Mouse (Mus musculus): ENCODE results near the gene Gng7. TPM values are rescaled to one million over a fixed set of nuclear protein-coding genes. Genes with fewer than 3 reads are reported as not detected.

Gng7 gene
- polyA plus RNA-seq, 1 experiment: 4.1 TPM

DNA sequence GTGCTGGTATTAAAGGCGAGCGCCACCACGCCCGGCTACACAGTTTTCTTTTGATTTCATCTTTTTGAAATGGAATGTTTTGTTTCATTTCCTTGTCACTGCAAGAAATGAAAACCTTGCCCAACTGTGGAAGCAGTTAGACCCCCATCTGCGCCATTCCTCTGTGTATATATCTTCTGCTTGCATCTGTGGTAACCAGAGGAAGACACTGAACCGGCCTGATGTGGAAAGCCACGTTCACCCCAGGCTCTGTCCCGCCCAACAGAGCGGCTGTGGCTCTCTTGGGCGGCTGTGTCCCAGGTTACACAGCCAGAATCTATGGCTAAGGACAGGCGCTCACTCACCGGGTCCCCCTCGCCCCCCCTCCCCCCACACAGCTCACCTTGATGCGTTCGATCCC lies 62.3 kb downstream of the Gng7 start:
- Histone ChIP-seq H3K9me3 (replicated peaks; ENCODE audit: control insufficient read depth, insufficient read depth, low read length, poor library complexity, severe bottlenecking) (no peaks in the 10 kb centered on the region), H3K36me3 (ENCODE audit: control insufficient read depth, insufficient read depth, low read length, poor library complexity, severe bottlenecking) (no peaks in the 10 kb centered on the region), H3K4me1 (ENCODE audit: control insufficient read depth, insufficient read depth, low read length) (peaks cover 24% of the 10 kb centered on the region), H3K4me3 (ENCODE audit: low read depth, low read length) (0 out of 2 replicates have a peak overlapping the region, but pooled peaks have one; percentile 23), H3K27ac (ENCODE audit: insufficient read depth, low read length) (peak overlapping the region; percentile 14; the same call in 1 of the 2 replicates), H3K9ac (ENCODE audit: low read depth, poor library complexity, severe bottlenecking) (0 out of 2 replicates have a peak overlapping the region, but pooled peaks have one; percentile 6), H3K27me3 (ENCODE audit: control insufficient read depth, insufficient read depth, low read length, poor library complexity, severe bottlenecking) (no peaks in the 10 kb centered on the region)
- TF ChIP-seq EP300 (IDR thresholded peaks at IDR 0.05; ENCODE audit: insufficient read depth, low read depth, low read length): no peak
- no peak for TF ChIP-seq POLR2A (IDR thresholded peaks at IDR 0.05; ENCODE audit: insufficient read depth, low read length)
- TF ChIP-seq CTCF (IDR thresholded peaks at IDR 0.05; ENCODE audit: low read depth, low read length): no peak

DNA sequence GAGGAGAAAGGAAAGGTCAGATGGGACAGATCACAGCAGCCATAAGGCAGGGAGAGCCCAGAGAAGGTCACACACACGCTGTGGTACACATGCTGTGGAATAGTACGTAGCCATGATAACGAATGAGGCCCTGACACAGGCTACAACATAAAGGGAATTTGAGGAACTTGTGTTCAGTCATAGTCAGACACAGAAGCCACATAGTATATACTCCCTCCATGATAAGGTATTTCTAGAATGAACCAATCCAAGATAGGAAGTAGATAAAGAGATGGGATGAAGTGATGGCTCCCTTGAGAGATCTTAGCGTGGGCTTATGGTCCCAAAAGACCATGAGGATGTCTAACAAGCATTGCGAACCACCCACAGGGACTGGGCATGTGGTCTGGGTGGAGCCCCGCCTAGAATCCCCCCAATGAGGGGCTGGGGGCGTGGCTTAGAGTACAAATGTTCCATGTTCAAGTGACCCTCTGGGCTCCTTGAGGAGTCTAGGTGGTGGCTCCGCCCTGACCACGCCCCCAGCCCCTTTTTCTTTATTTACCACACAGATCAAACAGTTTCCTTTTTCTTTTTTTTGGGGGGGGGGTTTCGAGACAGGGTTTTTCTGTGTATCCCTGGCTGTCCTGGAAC lies 62.9 kb downstream of the Gng7 start:
- Histone ChIP-seq H3K36me3 (ENCODE audit: control insufficient read depth, insufficient read depth, low read length, poor library complexity, severe bottlenecking) (no peaks in the 10 kb centered on the region), H3K4me1 (ENCODE audit: control insufficient read depth, insufficient read depth, low read length) (peaks cover 28% of the 10 kb centered on the region), H3K9me3 (replicated peaks; ENCODE audit: control insufficient read depth, insufficient read depth, low read length, poor library complexity, severe bottlenecking) (no peaks in the 10 kb centered on the region), H3K27me3 (ENCODE audit: control insufficient read depth, insufficient read depth, low read length, poor library complexity, severe bottlenecking) (no peaks in the 10 kb centered on the region), H3K9ac (ENCODE audit: low read depth, poor library complexity, severe bottlenecking) (no peak overlapping the region), H3K27ac (ENCODE audit: insufficient read depth, low read length) (peak overlapping the region; percentile 71), H3K4me3 (ENCODE audit: low read depth, low read length) (no peak overlapping the region)
- no peak for TF ChIP-seq CTCF (IDR thresholded peaks at IDR 0.05; ENCODE audit: low read depth, low read length)
- TF ChIP-seq EP300 (IDR thresholded peaks at IDR 0.05; ENCODE audit: insufficient read depth, low read depth, low read length): no peak
- no peak for TF ChIP-seq POLR2A (IDR thresholded peaks at IDR 0.05; ENCODE audit: insufficient read depth, low read length)

DNA sequence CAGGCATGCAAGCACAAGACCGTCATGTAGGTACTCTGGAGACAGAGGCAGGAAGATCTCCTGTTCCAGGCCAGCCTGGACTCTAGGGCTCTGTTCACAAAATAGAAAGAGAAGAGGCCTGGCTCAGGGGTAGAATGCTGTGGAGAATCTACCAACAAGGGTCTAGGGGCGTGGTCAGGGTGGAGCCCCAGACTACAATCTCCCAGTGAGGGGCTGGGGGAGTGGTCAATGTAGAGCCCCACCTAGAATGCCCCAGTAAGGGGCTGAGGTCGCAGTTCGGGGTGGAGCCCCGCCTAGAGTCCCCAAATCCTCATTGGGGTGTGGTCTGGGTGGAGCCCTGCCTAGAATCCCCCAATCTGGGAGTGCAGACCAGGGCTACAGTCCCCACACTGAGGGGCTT lies 64.4 kb downstream of the Gng7 start:
- no peaks in the 10 kb centered on the region for H3K9me3 ChIP-seq (replicated peaks; ENCODE audit: control insufficient read depth, insufficient read depth, low read length, poor library complexity, severe bottlenecking)
- H3K27me3 ChIP-seq (ENCODE audit: control insufficient read depth, insufficient read depth, low read length, poor library complexity, severe bottlenecking): no peaks in the 10 kb centered on the region
- H3K27ac ChIP-seq (ENCODE audit: insufficient read depth, low read length): peak overlapping the region; percentile 76
- TF ChIP-seq EP300 (IDR thresholded peaks at IDR 0.05; ENCODE audit: insufficient read depth, low read depth, low read length): no peak
- TF ChIP-seq POLR2A (IDR thresholded peaks at IDR 0.05; ENCODE audit: insufficient read depth, low read length): peak; percentile 66
- no peak for TF ChIP-seq CTCF (IDR thresholded peaks at IDR 0.05; ENCODE audit: low read depth, low read length)
- peak overlapping the region; percentile 56 for H3K4me3 ChIP-seq (ENCODE audit: low read depth, low read length)
- peaks cover 36% of the 10 kb centered on the region for H3K4me1 ChIP-seq (ENCODE audit: control insufficient read depth, insufficient read depth, low read length)
- no peaks in the 10 kb centered on the region for H3K36me3 ChIP-seq (ENCODE audit: control insufficient read depth, insufficient read depth, low read length, poor library complexity, severe bottlenecking)
- H3K9ac ChIP-seq (ENCODE audit: low read depth, poor library complexity, severe bottlenecking): no peak overlapping the region

DNA sequence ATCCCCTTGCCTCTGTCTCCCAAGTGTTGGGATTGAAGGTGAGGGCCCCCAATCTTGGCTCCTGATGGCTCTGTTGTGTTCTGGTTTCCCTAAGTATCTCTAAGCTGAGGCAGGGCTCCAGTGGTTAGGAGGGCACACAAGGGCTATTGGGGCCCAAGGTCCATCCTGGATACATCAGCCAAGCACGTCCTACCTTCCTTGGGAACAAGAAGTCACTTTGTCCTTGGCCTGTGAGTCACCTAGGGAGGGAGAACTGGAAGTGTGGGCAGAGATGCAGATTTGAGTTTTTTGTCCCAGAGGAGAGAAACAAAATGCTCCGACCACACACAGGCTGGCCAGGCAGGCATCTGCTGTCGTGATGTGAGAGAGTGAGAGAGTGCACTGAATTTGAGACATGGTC lies 65.7 kb downstream of the Gng7 start:
- TF ChIP-seq EP300 (IDR thresholded peaks at IDR 0.05; ENCODE audit: insufficient read depth, low read depth, low read length): no peak
- no peak for TF ChIP-seq CTCF (IDR thresholded peaks at IDR 0.05; ENCODE audit: low read depth, low read length)
- TF ChIP-seq POLR2A (IDR thresholded peaks at IDR 0.05; ENCODE audit: insufficient read depth, low read length): no peak
- Histone ChIP-seq H3K4me3 (ENCODE audit: low read depth, low read length) (peak overlapping the region; percentile 56), H3K4me1 (ENCODE audit: control insufficient read depth, insufficient read depth, low read length) (peaks cover 36% of the 10 kb centered on the region), H3K36me3 (ENCODE audit: control insufficient read depth, insufficient read depth, low read length, poor library complexity, severe bottlenecking) (no peaks in the 10 kb centered on the region), H3K27me3 (ENCODE audit: control insufficient read depth, insufficient read depth, low read length, poor library complexity, severe bottlenecking) (no peaks in the 10 kb centered on the region), H3K9me3 (replicated peaks; ENCODE audit: control insufficient read depth, insufficient read depth, low read length, poor library complexity, severe bottlenecking) (no peaks in the 10 kb centered on the region), H3K9ac (ENCODE audit: low read depth, poor library complexity, severe bottlenecking) (peak overlapping the region; percentile 41), H3K27ac (ENCODE audit: insufficient read depth, low read length) (peak overlapping the region; percentile 76)

DNA sequence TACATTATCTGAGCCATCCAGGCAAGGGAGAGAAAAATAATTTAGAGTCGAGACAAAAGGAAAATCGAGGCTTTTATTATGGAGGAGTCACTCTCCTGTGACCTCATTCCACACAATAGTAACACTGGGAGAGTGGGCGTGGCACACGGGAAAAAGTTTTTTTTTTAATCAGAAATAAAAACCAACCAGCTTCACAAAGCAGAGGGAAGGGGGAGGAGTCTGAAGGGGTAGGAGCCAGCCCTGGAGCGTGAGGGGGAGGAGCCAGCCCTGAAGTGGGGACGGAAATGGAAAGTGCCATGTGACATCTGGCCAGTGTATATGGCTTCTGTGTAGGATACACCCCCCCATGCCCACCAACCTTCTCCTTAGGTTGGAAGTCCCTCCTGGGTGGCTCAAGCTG lies 66.2 kb downstream of the Gng7 start:
- no peaks in the 10 kb centered on the region for H3K9me3 ChIP-seq (replicated peaks; ENCODE audit: control insufficient read depth, insufficient read depth, low read length, poor library complexity, severe bottlenecking)
- H3K27me3 ChIP-seq (ENCODE audit: control insufficient read depth, insufficient read depth, low read length, poor library complexity, severe bottlenecking): no peaks in the 10 kb centered on the region
- H3K4me3 ChIP-seq (ENCODE audit: low read depth, low read length): peak overlapping the region; percentile 56
- no peak for TF ChIP-seq CTCF (IDR thresholded peaks at IDR 0.05; ENCODE audit: low read depth, low read length)
- no peak for TF ChIP-seq EP300 (IDR thresholded peaks at IDR 0.05; ENCODE audit: insufficient read depth, low read depth, low read length)
- TF ChIP-seq POLR2A (IDR thresholded peaks at IDR 0.05; ENCODE audit: insufficient read depth, low read length): no peak
- H3K36me3 ChIP-seq (ENCODE audit: control insufficient read depth, insufficient read depth, low read length, poor library complexity, severe bottlenecking): no peaks in the 10 kb centered on the region
- peaks cover 38% of the 10 kb centered on the region for H3K4me1 ChIP-seq (ENCODE audit: control insufficient read depth, insufficient read depth, low read length)
- H3K9ac ChIP-seq (ENCODE audit: low read depth, poor library complexity, severe bottlenecking): peak overlapping the region; percentile 41
- H3K27ac ChIP-seq (ENCODE audit: insufficient read depth, low read length): peak overlapping the region; percentile 93

DNA sequence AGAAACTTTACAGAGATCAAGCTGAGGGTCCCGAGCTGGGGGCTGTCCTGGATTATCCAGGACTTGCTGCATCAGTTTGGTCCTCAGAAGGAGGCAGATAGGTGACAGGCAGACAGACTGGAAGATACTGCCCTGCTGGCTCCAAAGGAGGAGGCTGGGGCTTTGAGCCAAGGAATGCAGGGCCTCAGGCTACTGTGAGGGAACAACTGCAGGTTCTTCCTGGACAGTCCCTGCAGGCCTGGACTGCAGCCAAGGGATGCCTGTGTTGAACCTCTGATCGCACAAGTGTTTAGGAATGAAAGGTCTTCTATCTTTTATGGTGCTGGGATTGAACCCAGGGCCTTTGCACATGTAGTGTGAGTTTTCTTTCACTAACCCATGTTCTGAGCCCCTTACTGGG lies 66.9 kb downstream of the Gng7 start:
- no peak for TF ChIP-seq EP300 (IDR thresholded peaks at IDR 0.05; ENCODE audit: insufficient read depth, low read depth, low read length)
- no peak for TF ChIP-seq POLR2A (IDR thresholded peaks at IDR 0.05; ENCODE audit: insufficient read depth, low read length)
- TF ChIP-seq CTCF (IDR thresholded peaks at IDR 0.05; ENCODE audit: low read depth, low read length): no peak
- no peaks in the 10 kb centered on the region for H3K9me3 ChIP-seq (replicated peaks; ENCODE audit: control insufficient read depth, insufficient read depth, low read length, poor library complexity, severe bottlenecking)
- H3K27ac ChIP-seq (ENCODE audit: insufficient read depth, low read length): peak overlapping the region; percentile 93
- H3K9ac ChIP-seq (ENCODE audit: low read depth, poor library complexity, severe bottlenecking): no peak overlapping the region
- H3K27me3 ChIP-seq (ENCODE audit: control insufficient read depth, insufficient read depth, low read length, poor library complexity, severe bottlenecking): no peaks in the 10 kb centered on the region
- peaks cover 38% of the 10 kb centered on the region for H3K4me1 ChIP-seq (ENCODE audit: control insufficient read depth, insufficient read depth, low read length)
- no peak overlapping the region for H3K4me3 ChIP-seq (ENCODE audit: low read depth, low read length)
- no peaks in the 10 kb centered on the region for H3K36me3 ChIP-seq (ENCODE audit: control insufficient read depth, insufficient read depth, low read length, poor library complexity, severe bottlenecking)
